Mouse (Mus musculus) NIH3T3 (cell line): ENCODE measurements around the gene Ehmt1.

Experiments
- DNase-seq: peaks from one replicate; pipeline ENCODE4 v3.0.0-alpha.2; 2012; ENCODE audit warnings: low read depth

Gene Ehmt1

GRCm38 (mm10) chr2:24805621-24806020 lies 113.8 kb downstream of the Ehmt1 start:
- DNase-seq: no peak

DNA sequence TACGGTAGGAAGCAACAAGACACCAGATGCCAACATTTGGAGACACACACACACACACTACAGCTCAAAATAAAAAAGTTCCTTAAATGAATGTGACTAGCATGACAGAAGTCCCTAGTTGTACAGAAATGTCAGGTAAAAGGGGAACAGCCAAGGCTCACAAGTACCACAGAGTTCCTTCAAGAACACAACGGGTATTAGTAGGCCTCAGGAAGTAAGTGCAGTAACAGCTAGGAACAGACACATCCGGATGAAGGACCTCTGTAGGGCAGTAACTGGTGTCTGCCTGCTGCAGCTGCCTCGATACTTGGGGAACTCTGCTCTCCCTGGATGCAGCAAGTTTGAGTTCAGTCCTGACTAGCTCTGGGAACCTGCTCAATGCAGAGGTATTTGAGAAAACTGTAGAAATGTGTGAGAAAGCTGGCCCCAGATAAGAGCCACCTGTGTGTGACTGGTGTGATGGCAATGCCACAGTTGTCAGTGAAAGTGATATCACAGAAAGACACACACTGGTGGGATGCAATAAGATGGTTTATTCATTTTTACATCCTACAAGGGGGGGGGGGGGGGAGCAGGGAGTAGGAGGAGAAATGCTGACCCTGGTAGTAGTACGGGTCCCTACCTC lies 122.5 kb downstream of the Ehmt1 start:
- DNase-seq: no peak

GRCm38 (mm10) chr2:24787250-24787649 lies 132.2 kb downstream of the Ehmt1 start:
- peak; percentile 24 for DNase-seq

GRCm38 (mm10) chr2:24781253-24781652 lies 138.2 kb downstream of the Ehmt1 start:
- no peak for DNase-seq

DNA sequence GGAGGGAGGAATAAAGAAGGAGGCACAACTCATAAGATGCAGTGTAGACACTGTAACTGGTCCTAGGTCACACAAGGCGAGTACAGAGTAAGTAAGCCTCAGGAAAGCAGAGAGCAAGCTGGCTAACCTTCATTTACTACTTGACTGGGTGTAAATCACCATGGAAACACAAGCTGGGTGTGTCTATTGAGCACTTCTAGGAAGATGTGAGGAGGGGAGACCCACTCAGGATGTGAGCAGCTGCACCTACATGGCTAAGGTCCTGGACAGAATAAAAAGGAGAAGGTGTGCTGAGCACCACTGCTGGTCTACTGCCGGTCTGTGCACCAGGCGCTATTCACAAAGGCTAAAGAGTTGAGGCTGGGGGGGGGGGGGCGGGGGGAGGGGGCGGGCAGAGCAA lies 142.6 kb downstream of the Ehmt1 start:
- DNase-seq: no peak

DNA sequence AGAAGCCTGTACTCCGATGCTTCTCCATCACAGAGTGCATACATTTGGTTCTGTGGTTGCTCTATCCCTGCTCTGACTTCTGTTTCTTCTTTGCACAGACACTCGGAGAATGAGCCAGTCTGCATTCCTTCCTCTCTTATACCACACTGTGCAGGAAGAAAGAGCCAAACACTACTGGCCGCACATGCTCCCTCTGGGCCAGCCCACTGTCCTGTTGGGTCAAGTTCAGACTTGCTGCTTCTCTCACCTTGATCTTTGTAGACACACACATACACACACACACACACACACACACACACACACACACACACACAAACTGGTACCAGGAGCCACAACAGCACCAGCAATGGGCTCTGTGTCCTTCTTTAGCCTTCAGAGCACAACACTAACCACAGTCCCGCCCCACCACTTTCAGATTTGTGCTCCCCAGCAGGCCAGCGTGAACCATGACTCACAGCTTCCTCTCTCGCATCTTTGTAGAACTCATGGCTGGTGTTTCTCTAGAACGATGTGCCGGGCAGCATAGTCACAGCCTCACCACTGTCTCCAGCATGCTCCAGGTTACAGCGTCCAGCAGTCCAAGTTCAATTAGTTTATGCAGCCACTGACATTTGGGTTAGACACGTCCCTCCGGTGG lies 143.3 kb downstream of the Ehmt1 start:
- DNase-seq: no peak

DNA sequence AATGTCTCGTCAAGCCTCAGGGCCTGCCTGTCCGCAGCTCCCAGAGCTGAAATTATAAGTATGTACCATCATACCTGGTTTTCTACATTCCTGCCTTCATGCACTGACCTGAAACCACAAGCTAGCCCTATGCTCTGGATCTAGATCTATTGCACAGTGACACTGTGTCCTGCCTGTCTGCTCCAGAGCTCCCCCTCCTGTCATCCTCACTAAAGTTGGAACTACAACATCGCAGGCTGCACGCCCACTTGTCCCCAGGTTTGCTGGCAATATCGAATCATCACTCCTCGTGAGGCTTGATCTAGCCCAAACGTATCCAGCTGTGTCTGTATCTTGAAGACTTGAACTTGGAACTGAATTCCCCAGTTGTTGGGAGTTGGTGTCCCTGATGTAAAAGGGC lies 144.6 kb downstream of the Ehmt1 start:
- DNase-seq: no peak

- DNase-seq: no peak
Measured at GRCm38 (mm10) chr2:24770861-24771260, 148.6 kb downstream of the Ehmt1 start.

DNA sequence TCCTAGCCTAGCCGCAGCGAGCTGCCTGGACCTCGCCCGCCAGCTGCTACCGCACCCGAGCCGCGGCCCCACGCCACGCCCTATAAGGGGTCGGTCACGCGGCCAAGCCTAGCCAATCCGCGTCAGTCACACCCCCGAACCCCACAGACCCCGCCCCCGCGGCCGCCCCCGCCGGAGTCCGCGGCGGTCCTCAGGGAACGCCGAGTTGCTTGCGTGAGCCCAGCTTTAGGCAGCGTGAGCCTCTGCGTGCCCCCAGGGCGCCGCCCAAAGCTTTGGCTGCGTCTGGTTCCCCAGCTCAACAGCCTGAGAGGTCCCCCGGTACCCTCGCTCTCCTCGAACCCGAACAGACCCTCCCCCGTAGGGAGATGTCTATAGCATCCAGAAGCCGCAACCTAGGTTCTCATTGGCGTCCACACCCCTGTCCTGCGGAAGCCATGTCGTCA lies 156.3 kb downstream of the Ehmt1 start, which contains the start of gene Cacna1b:
Gene Cacna1b, minus strand, starts transcription at position 38 of the 443 bp plus-strand sequence.
- DNase-seq: no peak

GRCm38 (mm10) chr2:24762446-24762960 lies 156.9 kb downstream of the Ehmt1 start:
- DNase-seq: no peak

- DNase-seq: no peak
Measured at GRCm38 (mm10) chr2:24761923-24762445, 157.4 kb downstream of the Ehmt1 start.

GRCm38 (mm10) chr2:24755276-24755675 lies 164.1 kb downstream of the Ehmt1 start:
- DNase-seq: peak; percentile 61

DNA sequence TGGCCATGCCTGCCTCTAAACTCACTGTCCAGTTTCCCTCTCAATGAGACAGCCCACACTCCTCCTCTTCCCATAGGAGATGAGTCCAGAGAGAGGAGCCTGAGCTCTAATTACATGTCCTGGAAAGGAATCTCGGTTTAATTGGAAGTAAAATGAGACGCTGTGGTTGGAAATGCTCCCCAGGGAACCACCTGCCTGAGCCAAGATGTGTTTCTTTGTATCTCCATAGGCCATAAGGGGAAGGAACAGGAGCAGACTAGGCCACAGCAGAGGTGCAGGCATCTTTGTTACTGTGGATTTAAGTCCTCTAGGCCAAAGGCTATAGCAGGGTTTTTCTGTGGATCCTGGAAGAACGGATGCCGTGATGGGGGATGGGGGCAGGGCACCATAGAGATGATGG lies 166.8 kb downstream of the Ehmt1 start:
- no peak for DNase-seq

- DNase-seq: no peak
Measured at GRCm38 (mm10) chr2:24750051-24750450, 169.4 kb downstream of the Ehmt1 start.

GRCm38 (mm10) chr2:24747878-24748277 lies 171.5 kb downstream of the Ehmt1 start:
- DNase-seq: no peak
